Mouse (Mus musculus) spleen, adult 2 months (tissue): ENCODE data around the gene Cipc.

Source experiments
- CTCF ChIP-seq: fragments of 200-500 bp; IDR thresholded peaks from 2 replicates; pipeline ENCODE4 v1.5.1; 2011; ENCODE audit warnings: mild to moderate bottlenecking, inconsistent platforms; ENCODE audit not compliant: insufficient read depth, insufficient read length, insufficient replicate concordance; ENCODE audit errors: extremely low read depth
- POLR2A ChIP-seq: fragments of 200-500 bp; IDR thresholded peaks from 2 replicates; pipeline ENCODE4 v1.6.1; 2011; ENCODE audit warnings: low read depth, low read length, inconsistent platforms

GRCm38 (mm10) chr12:86994776-86995175, 47.9 kb downstream of the Cipc start:
- TF ChIP-seq CTCF: no peak
- TF ChIP-seq POLR2A: no peak
